Comparison of ENCODE assay signal across 8 mouse cellular contexts in the genomic region with DNA sequence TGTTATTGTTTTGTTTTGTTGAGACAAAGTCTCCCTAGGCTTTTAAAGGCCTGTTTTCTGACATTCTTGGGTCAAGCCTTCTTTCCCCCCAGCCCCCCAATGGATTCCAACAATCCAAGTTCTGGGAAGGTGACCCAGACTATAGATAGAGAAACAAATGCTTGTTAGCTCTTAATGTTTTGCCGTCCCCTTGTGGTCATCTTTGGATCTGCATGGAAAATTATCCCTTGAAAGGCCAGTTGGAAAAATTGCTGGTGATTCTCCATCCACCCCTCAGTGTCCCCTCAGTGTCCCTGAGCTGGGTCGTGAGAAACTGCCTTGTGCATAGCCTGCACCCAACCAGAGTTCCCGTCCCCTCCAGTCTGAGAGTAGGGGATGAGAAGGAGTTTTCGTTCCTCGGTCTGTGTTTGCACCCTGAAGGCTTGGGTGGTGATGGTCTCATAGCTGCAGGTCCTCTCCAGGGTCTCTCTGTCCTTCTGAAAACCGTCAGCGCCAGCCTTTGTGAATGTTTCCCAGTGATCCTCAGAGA. TPM values are rescaled to one million over a fixed set of nuclear protein-coding genes. Genes with fewer than 3 reads are reported as not detected.
DNase-seq lines count a peak whose midpoint lies in the region; ATAC-seq and TF ChIP-seq lines count a peak whose summit lies in the region.

No protein-coding gene starts in this region.

- H3K27ac ChIP-seq in heart, adult 2 months: no peak overlapping the region
- H3K27ac ChIP-seq in heart, embryonic 12.5 days (ENCODE audit: poor library complexity, severe bottlenecking): no peak overlapping the region
- H3K27ac ChIP-seq in testis, adult 2 months (ENCODE audit: control insufficient read depth, insufficient read depth, low read depth, low read length): no peak overlapping the region
- no peak overlapping the region for H3K27ac ChIP-seq in cortical plate, adult 2 months (ENCODE audit: insufficient read depth, low read length)

- ATAC-seq in heart, embryonic 12.5 days (ENCODE audit: insufficient number of reproducible peaks, low FRiP score): no peak
- no peak for ATAC-seq in erythroid progenitor cell, adult 5-6 weeks (replicated peaks; ENCODE audit: low FRiP score, poor library complexity, severe bottlenecking)

- no peak overlapping the region for H3K4me3 ChIP-seq in heart, adult 2 months
- no peak overlapping the region for H3K4me3 ChIP-seq in heart, embryonic 12.5 days
- H3K4me3 ChIP-seq in testis, adult 2 months (ENCODE audit: control insufficient read depth, low read depth, low read length): no peak overlapping the region
- no peak overlapping the region for H3K4me3 ChIP-seq in cortical plate, adult 2 months (ENCODE audit: insufficient read depth, low read length)

- peaks cover 3% of the 10 kb centered on the region for H3K4me1 ChIP-seq in heart, adult 2 months (ENCODE audit: control insufficient read depth, insufficient read depth, low read length)
- H3K4me1 ChIP-seq in heart, embryonic 12.5 days (replicated peaks): peaks cover 14% of the 10 kb centered on the region
- peaks cover 5% of the 10 kb centered on the region for H3K4me1 ChIP-seq in testis, adult 2 months (ENCODE audit: control insufficient read depth, insufficient read depth, low read length)
- 0 out of 2 replicates have a peak, but pooled peaks cover 2% of the 10 kb centered on the region for H3K4me1 ChIP-seq in cortical plate, adult 2 months (ENCODE audit: control insufficient read depth, insufficient read depth, low read length)

- no peak for TF ChIP-seq POLR2A in heart, adult 2 months (IDR thresholded peaks at IDR 0.05; ENCODE audit: insufficient read depth, low read depth, low read length)
- no peak for TF ChIP-seq POLR2A in testis, adult 2 months (IDR thresholded peaks at IDR 0.05; ENCODE audit: control insufficient read depth, low read depth, low read length)
- no peak for TF ChIP-seq POLR2A in cortical plate, adult 2 months (IDR thresholded peaks at IDR 0.05; ENCODE audit: extremely low read depth, insufficient read depth, low read length)

- H3K9ac ChIP-seq in heart, adult 2 months (ENCODE audit: low read depth, low read length): no peak overlapping the region
- H3K9ac ChIP-seq in heart, embryonic 12.5 days: no peak overlapping the region

- peaks cover 3% of the 10 kb centered on the region; the same call in 1 of the 2 replicates for H3K9me3 ChIP-seq in heart, embryonic 12.5 days (replicated peaks)

- no peak for TF ChIP-seq EP300 in heart, adult 2 months (IDR thresholded peaks at IDR 0.05; ENCODE audit: insufficient read depth, low read depth, low read length)

- H3K79me2 ChIP-seq in heart, adult 2 months (replicated peaks; ENCODE audit: control insufficient read depth, insufficient read depth, low read length): no peaks in the 10 kb centered on the region

- H3K36me3 ChIP-seq in heart, adult 2 months (ENCODE audit: control insufficient read depth, insufficient read depth, low read length): no peaks in the 10 kb centered on the region
- H3K36me3 ChIP-seq in heart, embryonic 12.5 days: peaks cover 20% of the 10 kb centered on the region
- H3K36me3 ChIP-seq in testis, adult 2 months (ENCODE audit: control insufficient read depth, insufficient read depth, low read length): no peaks in the 10 kb centered on the region

- peak; percentile 89 for TF ChIP-seq CTCF in heart, adult 2 months (IDR thresholded peaks at IDR 0.05)
- TF ChIP-seq CTCF in testis, adult 2 months (IDR thresholded peaks at IDR 0.05; ENCODE audit: control insufficient read depth, insufficient read depth, insufficient replicate concordance, low read depth, low read length): 0 out of 2 replicates have a peak, but pooled peaks have one; percentile 6
- peak; percentile 55; the same call in 1 of the 2 replicates for TF ChIP-seq CTCF in cortical plate, adult 2 months (IDR thresholded peaks at IDR 0.05; ENCODE audit: extremely low read depth, insufficient read depth, low read length)

- DNase-seq in heart, adult 2 months: no peak
- no peak for DNase-seq in testis, postnatal 14 days (ENCODE audit: low spot score)
- DNase-seq in left cerebral cortex, postnatal 25 days (ENCODE audit: low spot score in 2 of 2): peak; percentile 42 to 63
- DNase-seq in spleen, postnatal 14 days (ENCODE audit: low spot score in 2 of 2): no peak

- no peaks in the 10 kb centered on the region; the same call in 1 of the 2 replicates for H3K27me3 ChIP-seq in heart, adult 2 months (ENCODE audit: control insufficient read depth, insufficient read depth, low read length)
- H3K27me3 ChIP-seq in heart, embryonic 12.5 days (replicated peaks): 0 out of 2 replicates have a peak, but pooled peaks cover 12% of the 10 kb centered on the region
- H3K27me3 ChIP-seq in testis, adult 2 months (ENCODE audit: control insufficient read depth, insufficient read depth, low read length): no peaks in the 10 kb centered on the region

- intact Hi-C loops in heart, adult 2 months (cut with DNase I): loop anchor here (1.0 to 5.0 kb wide), 2 partner anchors 31 to 52 kb away; no protein-coding TSS in a partner anchor
- intact Hi-C loops in left cerebral cortex, postnatal 25 days (cut with DNase I): loop anchor here (2.0 kb wide), 1 partner anchor 30 kb away; no protein-coding TSS in a partner anchor

- WGBS in heart, adult 2 months: 45% methylated on average over 7 of the region's 7 CpGs
- 48% methylated on average over 7 of the region's 7 CpGs for WGBS in heart, embryonic 12.5 days

- H3K4me2 ChIP-seq in heart, embryonic 12.5 days: no peak overlapping the region

RNA-seq across cellular contexts. Expression of a gene that starts 3.3 kb away (rescaled TPM):
- 1 to 10 TPM; 6.8 to 7.2 TPM for total RNA-seq in heart, adult 2 months (2021)
- polyA plus RNA-seq in heart, adult 2 months (2012; rRNA removed): 17.1 and 22.0 TPM in 2 replicates
- 0.97 and 1.1 TPM in 2 replicates for polyA plus RNA-seq in heart, embryonic 12.5 days (2016; fragmentation: Nextera tagmentation; extraction: Ambion mirVana)
- 9.5 and 16.2 TPM in 2 replicates for polyA plus RNA-seq in testis, adult 2 months (2012; rRNA removed)
- polyA plus RNA-seq in cortical plate, adult 2 months (2012; rRNA removed): 6.1 and 6.5 TPM in 2 replicates
- total RNA-seq in left cerebral cortex, postnatal 25 days (2021): 1 to 10 TPM; 3.7 to 4.3 TPM
- total RNA-seq in erythroid progenitor cell, adult 5-6 weeks (2015; ENCODE audit: low replicate concordance): not detected in 2 replicates
- total RNA-seq in erythroid progenitor cell, adult 5-6 weeks (2017; ENCODE audit: low replicate concordance): not detected in 2 replicates

RNA-seq across cellular contexts. Expression of a gene that starts 19.1 kb away (rescaled TPM):
- 10 to 100 TPM; 59.9 to 66.0 TPM for total RNA-seq in heart, adult 2 months (2021)
- 64.6 and 91.3 TPM in 2 replicates for polyA plus RNA-seq in heart, adult 2 months (2012; rRNA removed)
- 37.0 and 38.4 TPM in 2 replicates for polyA plus RNA-seq in heart, embryonic 12.5 days (2016; fragmentation: Nextera tagmentation; extraction: Ambion mirVana)
- polyA plus RNA-seq in testis, adult 2 months (2012; rRNA removed): 13.6 and 14.5 TPM in 2 replicates
- polyA plus RNA-seq in cortical plate, adult 2 months (2012; rRNA removed): 41.0 and 41.5 TPM in 2 replicates
- total RNA-seq in left cerebral cortex, postnatal 25 days (2021): 10 to 100 TPM; 46.6 to 47.3 TPM
- total RNA-seq in erythroid progenitor cell, adult 5-6 weeks (2015; ENCODE audit: low replicate concordance): 19.8 and 25.6 TPM in 2 replicates
- 20.0 and 22.7 TPM in 2 replicates for total RNA-seq in erythroid progenitor cell, adult 5-6 weeks (2017; ENCODE audit: low replicate concordance)

RNA-seq across cellular contexts. Expression of a gene that starts 32.8 kb away (rescaled TPM):
- total RNA-seq in heart, adult 2 months (2021): 10 to 100 TPM; 35.6 to 38.7 TPM
- polyA plus RNA-seq in heart, adult 2 months (2012; rRNA removed): 37.3 and 38.8 TPM in 2 replicates
- polyA plus RNA-seq in heart, embryonic 12.5 days (2016; fragmentation: Nextera tagmentation; extraction: Ambion mirVana): 17.7 and 18.2 TPM in 2 replicates
- 11.1 and 12.9 TPM in 2 replicates for polyA plus RNA-seq in testis, adult 2 months (2012; rRNA removed)
- polyA plus RNA-seq in cortical plate, adult 2 months (2012; rRNA removed): 156 and 157 TPM in 2 replicates
- total RNA-seq in left cerebral cortex, postnatal 25 days (2021): 100 to 1,000 TPM; 125 to 133 TPM
- total RNA-seq in erythroid progenitor cell, adult 5-6 weeks (2015; ENCODE audit: low replicate concordance): 2.5 TPM in 1 of 2 replicates, not detected in the other
- total RNA-seq in erythroid progenitor cell, adult 5-6 weeks (2017; ENCODE audit: low replicate concordance): 1.3 TPM in 1 of 2 replicates, not detected in the other

RNA-seq across cellular contexts. Expression of a gene that starts 43.1 kb away (rescaled TPM):
- under 1 TPM in 1 of 2 experiments, not detected in 1; 0.16 TPM for total RNA-seq in heart, adult 2 months (2021)
- polyA plus RNA-seq in heart, adult 2 months (2012; rRNA removed): 2.5 and 3.0 TPM in 2 replicates
- 8.0 and 9.7 TPM in 2 replicates for polyA plus RNA-seq in heart, embryonic 12.5 days (2016; fragmentation: Nextera tagmentation; extraction: Ambion mirVana)
- polyA plus RNA-seq in testis, adult 2 months (2012; rRNA removed): 20.9 and 24.3 TPM in 2 replicates
- polyA plus RNA-seq in cortical plate, adult 2 months (2012; rRNA removed): 3.3 and 3.9 TPM in 2 replicates
- 1 to 10 TPM; 1.1 to 1.5 TPM for total RNA-seq in left cerebral cortex, postnatal 25 days (2021)
- total RNA-seq in erythroid progenitor cell, adult 5-6 weeks (2015; ENCODE audit: low replicate concordance): not detected in 2 replicates
- not detected in 2 replicates for total RNA-seq in erythroid progenitor cell, adult 5-6 weeks (2017; ENCODE audit: low replicate concordance)

RNA-seq across cellular contexts. Expression of a gene that starts 59.5 kb away (rescaled TPM):
- 10 to 100 TPM; 58.7 to 68.7 TPM for total RNA-seq in heart, adult 2 months (2021)
- 28.6 and 34.7 TPM in 2 replicates for polyA plus RNA-seq in heart, adult 2 months (2012; rRNA removed)
- polyA plus RNA-seq in heart, embryonic 12.5 days (2016; fragmentation: Nextera tagmentation; extraction: Ambion mirVana): 101 TPM in 2 replicates
- 135 and 140 TPM in 2 replicates for polyA plus RNA-seq in testis, adult 2 months (2012; rRNA removed)
- 88.2 and 92.1 TPM in 2 replicates for polyA plus RNA-seq in cortical plate, adult 2 months (2012; rRNA removed)
- total RNA-seq in left cerebral cortex, postnatal 25 days (2021): 10 to 100 TPM; 72.8 to 77.5 TPM
- 15.5 and 22.0 TPM in 2 replicates for total RNA-seq in erythroid progenitor cell, adult 5-6 weeks (2015; ENCODE audit: low replicate concordance)
- total RNA-seq in erythroid progenitor cell, adult 5-6 weeks (2017; ENCODE audit: low replicate concordance): 5.4 and 15.7 TPM in 2 replicates

Comparison
In these comparisons a context has a peak if more than half of its experiments do, and no peak if none do; other contexts are left out.
1. DNase-seq: peak in left cerebral cortex, postnatal 25 days (2 of 2); none in heart, adult 2 months (0 of 2), testis, postnatal 14 days (single experiment) and spleen, postnatal 14 days (0 of 2).
2. CTCF ChIP-seq: peak in every context shown above with its lines; median percentile 89 in heart, adult 2 months; 55 in cortical plate, adult 2 months; 6 in testis, adult 2 months.